Mouse (Mus musculus): ENCODE results near the gene Mt1. TPM values are rescaled to one million over a fixed set of nuclear protein-coding genes. Genes with fewer than 3 reads are reported as not detected.

Gene Mt1
- polyA plus RNA-seq, 1 experiment: 175 TPM

- H3K9me3 ChIP-seq (ENCODE audit: control insufficient read depth, low read length): no peaks in the 10 kb centered on the region
- H3K27me3 ChIP-seq (ENCODE audit: control insufficient read depth): peaks cover 11% of the 10 kb centered on the region
- peak overlapping the region; percentile 93 for H3K4me3 ChIP-seq (replicated peaks)
- peaks cover 86% of the 10 kb centered on the region for H3K4me1 ChIP-seq (ENCODE audit: control insufficient read depth)
- no peak for TF ChIP-seq TAL1 (IDR thresholded peaks at IDR 0.05; ENCODE audit: low read length)
- H3K36me3 ChIP-seq (ENCODE audit: control insufficient read depth): peaks cover 21% of the 10 kb centered on the region
Measured at GRCm38 (mm10) chr8:94171321-94171755, 7.5 kb upstream of the Mt1 start.

- TF ChIP-seq GATA1 (IDR thresholded peaks at IDR 0.05; ENCODE audit: low read length): no peak
- TF ChIP-seq TAL1 (IDR thresholded peaks at IDR 0.05; ENCODE audit: low read length): no peak
- Histone ChIP-seq H3K27me3 (ENCODE audit: control insufficient read depth) (peaks cover 8% of the 10 kb centered on the region; the same call in 1 of the 2 replicates), H3K4me3 (replicated peaks) (peak within 1 kb of the TSS; percentile 93), H3K9me3 (ENCODE audit: control insufficient read depth, low read length) (no peaks in the 10 kb centered on the region), H3K36me3 (ENCODE audit: control insufficient read depth) (peaks cover 21% of the 10 kb centered on the region), H3K4me1 (ENCODE audit: control insufficient read depth) (peaks cover 84% of the 10 kb centered on the region)
Measured at GRCm38 (mm10) chr8:94172075-94172808, 6.6 kb upstream of the Mt1 start, which contains the start of gene Mt2. Gene Mt2, plus strand, starts transcription at chr8:94172664.

DNA sequence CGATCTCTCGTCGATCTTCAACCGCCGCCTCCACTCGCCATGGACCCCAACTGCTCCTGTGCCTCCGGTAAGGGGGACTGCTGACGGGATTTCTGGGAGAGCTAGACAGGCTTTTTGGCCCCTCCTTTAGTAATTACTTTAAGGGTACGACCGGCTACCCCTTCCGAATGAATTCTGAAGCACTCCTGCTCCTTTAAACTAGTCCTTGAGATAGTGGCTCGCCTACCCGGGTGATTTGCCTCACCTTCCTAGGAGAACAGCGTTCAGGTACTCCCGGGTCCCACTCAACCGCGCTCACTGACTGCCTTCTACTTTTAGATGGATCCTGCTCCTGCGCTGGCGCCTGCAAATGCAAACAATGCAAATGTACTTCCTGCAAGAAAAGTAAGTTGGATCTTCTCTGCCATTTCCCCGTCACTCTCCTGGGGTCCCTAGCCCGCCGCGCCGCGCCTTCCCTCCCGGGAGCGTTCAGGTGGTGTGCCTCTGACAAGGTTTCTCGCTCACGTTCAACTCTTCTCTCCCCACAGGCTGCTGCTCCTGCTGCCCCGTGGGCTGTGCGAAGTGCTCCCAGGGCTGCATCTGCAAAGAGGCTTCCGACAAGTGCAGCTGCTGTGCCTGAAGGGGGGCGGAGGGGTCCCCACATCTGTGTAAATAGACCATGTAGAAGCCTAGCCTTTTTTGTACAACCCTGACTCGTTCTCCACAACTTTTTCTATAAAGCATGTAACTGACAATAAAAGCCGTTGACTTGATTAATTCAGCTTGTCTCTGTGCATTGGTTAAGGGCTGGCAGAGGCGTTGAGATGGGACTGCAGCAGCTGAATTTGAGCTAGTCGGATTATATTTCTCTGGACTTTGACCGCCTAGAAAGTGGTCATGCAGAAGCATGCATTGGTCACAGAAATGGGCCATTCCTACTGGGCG, 5.8 kb upstream of the Mt1 start:
- H3K36me3 ChIP-seq (ENCODE audit: control insufficient read depth): peaks cover 21% of the 10 kb centered on the region
- H3K4me1 ChIP-seq (ENCODE audit: control insufficient read depth): peaks cover 82% of the 10 kb centered on the region
- H3K9me3 ChIP-seq (ENCODE audit: control insufficient read depth, low read length): no peaks in the 10 kb centered on the region
- TF ChIP-seq TAL1 (IDR thresholded peaks at IDR 0.05; ENCODE audit: low read length) (no peak), GATA1 (IDR thresholded peaks at IDR 0.05; ENCODE audit: low read length) (no peak)
- H3K4me3 ChIP-seq (replicated peaks): peak overlapping the region; percentile 93
- H3K27me3 ChIP-seq (ENCODE audit: control insufficient read depth): peaks cover 8% of the 10 kb centered on the region; the same call in 1 of the 2 replicates

- peaks cover 83% of the 10 kb centered on the region for H3K4me1 ChIP-seq (ENCODE audit: control insufficient read depth)
- no peaks in the 10 kb centered on the region for H3K9me3 ChIP-seq (ENCODE audit: control insufficient read depth, low read length)
- H3K4me3 ChIP-seq (replicated peaks): peak overlapping the region; percentile 93
- H3K36me3 ChIP-seq (ENCODE audit: control insufficient read depth): peaks cover 21% of the 10 kb centered on the region
- TF ChIP-seq TAL1 (IDR thresholded peaks at IDR 0.05; ENCODE audit: low read length) (no peak), GATA1 (IDR thresholded peaks at IDR 0.05; ENCODE audit: low read length) (no peak)
- H3K27me3 ChIP-seq (ENCODE audit: control insufficient read depth): peaks cover 8% of the 10 kb centered on the region; the same call in 1 of the 2 replicates
Measured at GRCm38 (mm10) chr8:94173848-94174403, 5.0 kb upstream of the Mt1 start.

DNA sequence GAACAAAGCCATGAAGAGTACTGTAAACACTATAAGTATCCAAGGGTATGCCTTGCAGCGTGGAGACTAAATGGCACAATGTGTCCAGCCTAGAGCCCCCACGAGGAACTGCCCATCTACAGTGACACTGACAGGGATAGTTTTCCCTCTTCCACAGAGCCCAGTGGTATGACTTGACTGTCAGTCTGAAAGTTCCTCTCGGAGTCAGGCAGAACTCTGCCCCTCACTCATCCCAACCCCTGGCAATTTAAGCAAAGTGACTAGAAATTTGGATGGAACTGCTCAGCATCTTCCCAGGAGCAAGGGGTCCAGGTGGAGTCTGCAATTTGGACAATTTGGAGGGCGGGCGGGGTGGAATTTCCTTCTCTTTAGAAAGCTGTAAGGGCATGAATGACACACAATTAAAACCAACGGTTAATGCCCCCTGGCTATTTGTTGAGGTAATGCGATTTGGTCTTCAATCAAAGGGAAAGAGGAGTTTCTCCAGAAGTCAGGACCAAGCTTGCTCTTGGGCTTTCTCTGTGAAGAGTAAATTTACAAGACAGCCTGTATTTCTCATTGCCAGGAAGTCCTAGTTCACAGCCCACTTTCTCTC, 4.2 kb upstream of the Mt1 start:
- peaks cover 8% of the 10 kb centered on the region; the same call in 1 of the 2 replicates for H3K27me3 ChIP-seq (ENCODE audit: control insufficient read depth)
- H3K4me3 ChIP-seq (replicated peaks): peak overlapping the region; percentile 93
- peaks cover 78% of the 10 kb centered on the region for H3K4me1 ChIP-seq (ENCODE audit: control insufficient read depth)
- H3K9me3 ChIP-seq (ENCODE audit: control insufficient read depth, low read length): no peaks in the 10 kb centered on the region
- no peak for TF ChIP-seq TAL1 (IDR thresholded peaks at IDR 0.05; ENCODE audit: low read length)
- no peak for TF ChIP-seq GATA1 (IDR thresholded peaks at IDR 0.05; ENCODE audit: low read length)
- H3K36me3 ChIP-seq (ENCODE audit: control insufficient read depth): peaks cover 25% of the 10 kb centered on the region

- Histone ChIP-seq H3K4me3 (replicated peaks) (peak overlapping the region; percentile 74), H3K4me1 (ENCODE audit: control insufficient read depth) (peaks cover 76% of the 10 kb centered on the region), H3K36me3 (ENCODE audit: control insufficient read depth) (peaks cover 43% of the 10 kb centered on the region), H3K9me3 (ENCODE audit: control insufficient read depth, low read length) (no peaks in the 10 kb centered on the region), H3K27me3 (ENCODE audit: control insufficient read depth) (peaks cover 8% of the 10 kb centered on the region; the same call in 1 of the 2 replicates)
- no peak for TF ChIP-seq TAL1 (IDR thresholded peaks at IDR 0.05; ENCODE audit: low read length)
- no peak for TF ChIP-seq GATA1 (IDR thresholded peaks at IDR 0.05; ENCODE audit: low read length)
Measured at GRCm38 (mm10) chr8:94177716-94178390, 1.0 kb upstream of the Mt1 start.

DNA sequence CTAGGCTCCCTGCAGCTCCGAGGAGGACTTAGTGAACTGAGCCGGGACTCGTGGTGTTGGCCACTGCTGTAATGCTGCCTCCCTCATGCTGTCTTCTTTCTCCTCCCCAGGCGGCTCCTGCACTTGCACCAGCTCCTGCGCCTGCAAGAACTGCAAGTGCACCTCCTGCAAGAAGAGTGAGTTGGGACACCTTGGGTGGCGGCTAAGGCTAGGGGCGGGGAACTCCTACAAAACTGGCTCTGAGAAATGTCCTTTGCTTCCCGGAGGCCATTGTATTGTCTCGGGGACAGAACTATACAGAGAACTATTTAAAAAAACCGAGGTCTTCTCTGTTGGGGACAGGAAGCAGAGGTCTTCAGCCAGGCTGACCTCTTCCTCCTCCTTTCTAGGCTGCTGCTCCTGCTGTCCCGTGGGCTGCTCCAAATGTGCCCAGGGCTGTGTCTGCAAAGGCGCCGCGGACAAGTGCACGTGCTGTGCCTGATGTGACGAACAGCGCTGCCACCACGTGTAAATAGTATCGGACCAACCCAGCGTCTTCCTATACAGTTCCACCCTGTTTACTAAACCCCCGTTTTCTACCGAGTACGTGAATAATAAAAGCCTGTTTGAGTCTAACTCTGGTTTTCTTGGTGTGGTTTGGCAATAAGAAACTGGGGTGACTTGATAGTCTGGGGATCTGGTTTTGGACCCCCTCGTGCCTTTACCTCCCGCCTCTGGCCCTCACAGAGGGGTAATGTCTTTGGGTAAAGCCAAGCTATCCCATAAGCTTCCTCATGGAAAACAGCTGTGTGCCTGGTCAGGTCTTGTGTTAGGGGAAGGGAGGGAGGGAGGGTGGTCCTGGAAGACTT, 1.1 kb downstream of the Mt1 start:
- H3K4me1 ChIP-seq (ENCODE audit: control insufficient read depth): peaks cover 76% of the 10 kb centered on the region
- H3K36me3 ChIP-seq (ENCODE audit: control insufficient read depth): peaks cover 25% of the 10 kb centered on the region
- no peak for TF ChIP-seq GATA1 (IDR thresholded peaks at IDR 0.05; ENCODE audit: low read length)
- no peak for TF ChIP-seq TAL1 (IDR thresholded peaks at IDR 0.05; ENCODE audit: low read length)
- H3K4me3 ChIP-seq (replicated peaks): peak overlapping the region; percentile 74
- no peaks in the 10 kb centered on the region for H3K9me3 ChIP-seq (ENCODE audit: control insufficient read depth, low read length)
- H3K27me3 ChIP-seq (ENCODE audit: control insufficient read depth): peaks cover 16% of the 10 kb centered on the region
